Comparison of ENCODE assay signal across 9 mouse cellular contexts in genomic region chr15:79435191-79435671, GRCm38 (mm10). TPM values are rescaled to one million over a fixed set of nuclear protein-coding genes. Genes with fewer than 3 reads are reported as not detected.
A peak's percentile ranks its signal among the peaks of the same experiment; 100 is the strongest.
DNase-seq lines count a peak whose midpoint lies in the region; ATAC-seq lines count a peak whose summit lies in the region.
"Had no signal": no experiment of that assay in that cellular context is flagged by ENCODE, and none has a peak within 500 bp of the region (broad histone marks: within the 10 kb centered on the region; RNA-seq: fewer than 3 reads in every experiment).

No protein-coding gene starts in this region.

- DNase-seq in gastrocnemius, postnatal 25 days, result peak; percentile 51
- no peak for DNase-seq in gastrocnemius, postnatal 36 days
- peak; percentile 60 for DNase-seq in ES-CJ7 (ENCODE audit: low read depth, low spot score)
- DNase-seq in thymus, postnatal 25 days, result no peak

- intact Hi-C loops in gastrocnemius, postnatal 36 days (cut with DNase I), result no loop called here

- no peaks in the 10 kb centered on the region for H3K9me3 ChIP-seq in embryonic facial prominence, embryonic 15.5 days (replicated peaks)
- H3K9me3 ChIP-seq in kidney, embryonic 14.5 days (ENCODE audit: control insufficient read depth, low read length), result no peaks in the 10 kb centered on the region
- H3K9me3 ChIP-seq in forebrain, embryonic 12.5 days, result no peaks in the 10 kb centered on the region

- no peak overlapping the region for H3K4me3 ChIP-seq in embryonic facial prominence, embryonic 15.5 days (replicated peaks)
- H3K4me3 ChIP-seq in kidney, embryonic 14.5 days (ENCODE audit: low read length), result no peak overlapping the region
- H3K4me3 ChIP-seq in forebrain, embryonic 12.5 days (replicated peaks), result no peak overlapping the region
- H3K4me3 ChIP-seq: limb, embryonic 12.5 days had no signal

- peaks cover 82% of the 10 kb centered on the region for H3K36me3 ChIP-seq in embryonic facial prominence, embryonic 15.5 days
- H3K36me3 ChIP-seq in kidney, embryonic 14.5 days (ENCODE audit: control insufficient read depth, insufficient read depth, low read length), result peaks cover 77% of the 10 kb centered on the region
- peaks cover 86% of the 10 kb centered on the region for H3K36me3 ChIP-seq in forebrain, embryonic 12.5 days (replicated peaks)

- 67% methylated on average over 7 of the region's 7 CpGs for WGBS in embryonic facial prominence, embryonic 15.5 days
- WGBS in kidney, embryonic 14.5 days, result 31% methylated on average over 7 of the region's 7 CpGs
- 46% methylated on average over 7 of the region's 7 CpGs for WGBS in forebrain, embryonic 12.5 days

- H3K9ac ChIP-seq in embryonic facial prominence, embryonic 15.5 days, result no peak overlapping the region
- H3K9ac ChIP-seq in kidney, embryonic 14.5 days (ENCODE audit: low read depth, low read length), result no peak overlapping the region
- no peak overlapping the region for H3K9ac ChIP-seq in forebrain, embryonic 12.5 days
- H3K9ac ChIP-seq: limb, embryonic 12.5 days had no signal

- H3K4me2 ChIP-seq in embryonic facial prominence, embryonic 15.5 days (replicated peaks), result no peak overlapping the region
- H3K4me2 ChIP-seq in kidney, embryonic 14.5 days (replicated peaks; ENCODE audit: low read depth, low read length), result no peak overlapping the region
- no peak overlapping the region for H3K4me2 ChIP-seq in forebrain, embryonic 12.5 days
- H3K4me2 ChIP-seq: limb, embryonic 12.5 days had no signal

- no peaks in the 10 kb centered on the region for H3K27me3 ChIP-seq in embryonic facial prominence, embryonic 15.5 days
- no peaks in the 10 kb centered on the region for H3K27me3 ChIP-seq in kidney, embryonic 14.5 days (ENCODE audit: control insufficient read depth, insufficient read depth, low read length)
- no peaks in the 10 kb centered on the region for H3K27me3 ChIP-seq in forebrain, embryonic 12.5 days
- H3K27me3 ChIP-seq: limb, embryonic 12.5 days had no signal

- no peak for ATAC-seq in embryonic facial prominence, embryonic 15.5 days (ENCODE audit: insufficient number of reproducible peaks, low FRiP score, low TSS enrichment, low read depth)
- ATAC-seq in kidney, embryonic 14.5 days (ENCODE audit: low FRiP score, low TSS enrichment), result no peak
- ATAC-seq in megakaryocyte-erythroid progenitor cell, adult 5-6 weeks (replicated peaks; ENCODE audit: low FRiP score, low TSS enrichment, poor library complexity, severe bottlenecking), result peak; percentile 31; the same call in 1 of the 2 replicates
- ATAC-seq in forebrain, embryonic 12.5 days (ENCODE audit: low FRiP score), result no peak

- H3K4me1 ChIP-seq in embryonic facial prominence, embryonic 15.5 days, result peaks cover 68% of the 10 kb centered on the region
- H3K4me1 ChIP-seq in kidney, embryonic 14.5 days (ENCODE audit: control insufficient read depth, insufficient read depth, low read length), result peaks cover 52% of the 10 kb centered on the region
- peaks cover 56% of the 10 kb centered on the region for H3K4me1 ChIP-seq in forebrain, embryonic 12.5 days

- 0 out of 2 replicates have a peak overlapping the region, but pooled peaks have one; percentile 39 for H3K27ac ChIP-seq in embryonic facial prominence, embryonic 15.5 days (replicated peaks)
- peak overlapping the region; percentile 9; the same call in 1 of the 2 replicates for H3K27ac ChIP-seq in kidney, embryonic 14.5 days (ENCODE audit: low read depth, low read length)
- H3K27ac ChIP-seq in forebrain, embryonic 12.5 days, result no peak overlapping the region
- H3K27ac ChIP-seq: limb, embryonic 12.5 days had no signal

RNA-seq across cellular contexts. Expression of gene Csnk1e, which starts 20.1 kb away (rescaled TPM):
- 10 to 100 TPM; 43.1 to 43.9 TPM for total RNA-seq in gastrocnemius, postnatal 25 days (2021)
- total RNA-seq in gastrocnemius, postnatal 36 days (2021), result 10 to 100 TPM; 46.7 to 50.7 TPM
- polyA plus RNA-seq in embryonic facial prominence, embryonic 15.5 days (2015; fragmentation: Nextera tagmentation; extraction: Ambion mirVana), result 113 and 117 TPM in 2 replicates
- 88.8 and 107 TPM in 2 replicates for polyA plus RNA-seq in kidney, embryonic 14.5 days (2014; fragmentation: Nextera tagmentation; extraction: Ambion mirVana)
- total RNA-seq in megakaryocyte-erythroid progenitor cell, adult 5-6 weeks (2014; fragmentation: Nextera tagmentation), result 48.5 and 52.0 TPM in 2 replicates
- total RNA-seq in megakaryocyte-erythroid progenitor cell, adult 5-6 weeks (2017), result 30.5 and 40.8 TPM in 2 replicates
- 245 and 267 TPM in 2 replicates for polyA plus RNA-seq in forebrain, embryonic 12.5 days (2016; fragmentation: Nextera tagmentation; extraction: Ambion mirVana)

RNA-seq across cellular contexts. Expression of gene Tmem184b, which starts 31.9 kb away (rescaled TPM):
- 10 to 100 TPM; 28.4 to 30.4 TPM for total RNA-seq in gastrocnemius, postnatal 25 days (2021)
- total RNA-seq in gastrocnemius, postnatal 36 days (2021), result 10 to 100 TPM; 23.2 to 30.0 TPM
- 87.4 and 92.8 TPM in 2 replicates for polyA plus RNA-seq in embryonic facial prominence, embryonic 15.5 days (2015; fragmentation: Nextera tagmentation; extraction: Ambion mirVana)
- polyA plus RNA-seq in kidney, embryonic 14.5 days (2014; fragmentation: Nextera tagmentation; extraction: Ambion mirVana), result 45.8 and 63.1 TPM in 2 replicates
- 8.3 and 9.2 TPM in 2 replicates for total RNA-seq in megakaryocyte-erythroid progenitor cell, adult 5-6 weeks (2014; fragmentation: Nextera tagmentation)
- total RNA-seq in megakaryocyte-erythroid progenitor cell, adult 5-6 weeks (2017), result 1.8 and 5.0 TPM in 2 replicates
- polyA plus RNA-seq in forebrain, embryonic 12.5 days (2016; fragmentation: Nextera tagmentation; extraction: Ambion mirVana), result 41.3 and 43.6 TPM in 2 replicates

Comparison
In these comparisons a context has a peak if more than half of its experiments do, and no peak if none do; other contexts are left out.
1. DNase-seq: peak in gastrocnemius, postnatal 25 days (single experiment) and ES-CJ7 (single experiment); none in gastrocnemius, postnatal 36 days (0 of 2) and thymus, postnatal 25 days (single experiment).